Mouse (Mus musculus): ENCODE measurements around the gene Cks1b.

The Cks1b gene

DNA sequence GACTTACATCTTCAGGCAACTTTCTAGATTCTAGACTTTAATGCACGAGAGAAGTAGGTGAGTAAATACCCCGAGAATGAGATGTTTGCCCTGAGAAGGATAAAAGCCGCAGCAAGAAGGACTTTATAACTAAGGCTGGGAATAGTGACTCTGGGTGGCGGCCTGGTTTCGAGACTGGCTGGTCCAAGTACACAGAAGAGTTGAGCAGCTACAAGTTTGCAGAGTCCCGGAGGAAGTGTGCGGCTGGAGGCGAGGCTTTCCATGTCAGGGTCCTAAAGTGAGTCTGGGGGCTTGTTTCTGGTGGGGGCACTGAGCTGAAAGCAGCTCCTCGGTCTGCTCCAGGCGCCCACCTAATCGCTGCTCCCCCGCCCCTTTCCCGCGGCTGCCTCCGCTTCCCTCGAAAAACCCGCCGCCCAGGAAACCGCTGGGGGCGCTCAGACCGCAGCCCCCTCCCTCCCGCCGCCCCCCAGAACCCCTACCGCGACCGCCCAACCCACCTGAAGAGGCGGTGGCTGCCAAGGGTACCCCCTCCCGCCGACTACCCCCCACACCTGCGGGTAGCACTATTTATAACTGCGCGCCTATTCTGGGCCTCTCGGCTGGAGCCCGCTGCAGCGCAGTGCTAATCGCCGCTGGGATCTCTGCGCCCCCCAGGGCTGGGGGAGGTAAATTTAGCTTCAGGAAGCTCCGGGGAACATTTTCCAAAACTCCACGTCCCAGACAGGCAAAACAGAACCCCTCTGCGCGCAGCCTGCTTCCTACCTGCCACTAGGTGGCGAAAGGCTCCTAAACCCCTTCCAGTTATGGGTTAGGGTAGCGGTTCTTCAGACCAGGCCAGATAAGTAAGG is 22.2 kb downstream of the Cks1b start:
- DNase-seq (ENCODE audit: low read depth, low spot score): peak; percentile 91

DNA sequence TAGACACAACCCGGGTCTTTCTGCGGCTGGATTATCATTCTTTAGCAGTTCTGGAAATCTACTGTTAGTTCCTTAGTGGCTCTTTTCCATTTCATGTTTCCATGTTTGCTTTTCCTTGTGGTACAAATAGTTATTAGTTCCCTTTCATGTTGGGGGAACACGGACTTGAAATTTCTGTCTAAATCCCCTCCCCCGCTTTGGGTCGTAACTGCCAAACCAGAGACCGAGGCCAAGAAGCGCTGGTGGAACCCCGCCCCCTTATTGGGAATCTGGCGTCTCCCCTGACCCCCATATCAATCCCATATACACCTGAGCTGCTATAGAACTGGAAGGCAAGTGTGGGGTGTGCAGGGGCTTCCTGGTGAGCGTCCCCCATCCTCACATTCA is 22.8 kb downstream of the Cks1b start:
- no peak for DNase-seq (ENCODE audit: low read depth, low spot score)

DNA sequence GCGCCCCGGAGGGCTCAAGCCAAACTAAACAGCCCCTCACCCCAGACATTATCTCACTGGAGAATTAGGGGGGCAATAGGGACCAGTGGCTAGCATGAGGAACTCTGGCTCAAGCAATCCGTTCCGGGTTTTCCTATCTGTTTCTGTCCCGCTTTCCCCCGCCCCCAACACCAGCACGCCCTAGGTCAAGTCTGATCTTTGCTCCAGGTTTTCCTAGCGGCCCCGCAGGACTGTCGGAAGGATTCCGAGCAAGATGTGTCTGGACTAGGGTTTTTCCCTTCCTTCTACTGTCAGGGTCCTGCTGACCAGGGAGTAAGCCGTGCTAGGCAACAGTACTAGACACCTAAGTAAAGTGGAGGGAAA is 23.3 kb downstream of the Cks1b start:
- peak; percentile 95 for DNase-seq (ENCODE audit: low read depth, low spot score)

GRCm38 (mm10) chr3:89394006-89394893 is 23.9 kb downstream of the Cks1b start, which contains the start of gene Zbtb7b:
Gene Zbtb7b (minus strand): TSS chr3:89394776.
- DNase-seq (ENCODE audit: low read depth, low spot score): peak; percentile 82

- peak; percentile 98 for DNase-seq (ENCODE audit: low read depth, low spot score)
These were observed 24.6 kb downstream of the Cks1b start for GRCm38 (mm10) chr3:89393605-89394004.

- no peak for DNase-seq (ENCODE audit: low read depth, low spot score)
These were observed 25.3 kb downstream of the Cks1b start for GRCm38 (mm10) chr3:89392871-89393311.

DNA sequence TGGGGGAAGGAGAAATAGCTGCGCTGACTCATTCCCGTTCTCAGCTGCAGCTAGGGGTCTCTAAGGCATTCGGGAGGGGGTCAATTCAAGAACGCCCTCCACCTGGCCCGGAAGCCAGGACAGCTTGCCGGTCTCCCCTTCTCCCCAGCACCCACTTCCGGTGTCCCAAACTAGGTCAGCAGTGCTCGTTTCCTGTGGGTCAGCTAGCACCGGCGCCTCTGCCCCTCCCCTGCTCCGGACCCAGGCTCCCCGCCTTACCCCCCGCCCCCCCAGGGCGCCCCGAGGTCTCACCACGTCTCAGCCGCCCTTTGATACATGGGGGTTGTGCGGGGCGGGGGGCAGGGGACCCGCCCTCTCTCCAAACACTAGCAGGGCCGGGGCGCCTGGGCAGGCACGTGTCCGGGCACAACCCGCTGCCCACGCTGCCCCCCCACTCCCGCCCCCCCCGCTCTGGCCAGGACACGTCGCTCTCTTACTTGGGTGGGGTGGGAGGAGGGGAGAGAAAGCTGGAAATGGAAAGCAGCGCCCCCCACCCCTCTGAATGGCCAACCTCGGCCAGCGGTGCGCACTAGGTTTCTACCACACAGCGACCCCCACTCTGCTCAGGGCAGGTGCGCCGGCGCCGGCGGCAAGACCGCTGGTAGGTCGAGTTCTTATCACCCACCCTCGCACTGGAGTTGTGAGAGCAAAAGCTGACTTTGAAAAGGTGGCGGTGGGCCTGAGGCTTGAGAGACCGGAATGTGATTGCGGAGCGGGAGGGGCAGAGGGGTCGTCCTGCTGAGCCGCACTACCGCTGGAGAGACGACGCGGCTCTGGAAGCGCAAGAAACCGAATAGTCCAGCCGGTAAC is 26.3 kb downstream of the Cks1b start:
- DNase-seq (ENCODE audit: low read depth, low spot score): peak; percentile 68

GRCm38 (mm10) chr3:89390699-89391662 is 27.2 kb downstream of the Cks1b start:
- DNase-seq (ENCODE audit: low read depth, low spot score): no peak

GRCm38 (mm10) chr3:89390111-89390515 is 28.1 kb downstream of the Cks1b start:
- DNase-seq (ENCODE audit: low read depth, low spot score): no peak

DNA sequence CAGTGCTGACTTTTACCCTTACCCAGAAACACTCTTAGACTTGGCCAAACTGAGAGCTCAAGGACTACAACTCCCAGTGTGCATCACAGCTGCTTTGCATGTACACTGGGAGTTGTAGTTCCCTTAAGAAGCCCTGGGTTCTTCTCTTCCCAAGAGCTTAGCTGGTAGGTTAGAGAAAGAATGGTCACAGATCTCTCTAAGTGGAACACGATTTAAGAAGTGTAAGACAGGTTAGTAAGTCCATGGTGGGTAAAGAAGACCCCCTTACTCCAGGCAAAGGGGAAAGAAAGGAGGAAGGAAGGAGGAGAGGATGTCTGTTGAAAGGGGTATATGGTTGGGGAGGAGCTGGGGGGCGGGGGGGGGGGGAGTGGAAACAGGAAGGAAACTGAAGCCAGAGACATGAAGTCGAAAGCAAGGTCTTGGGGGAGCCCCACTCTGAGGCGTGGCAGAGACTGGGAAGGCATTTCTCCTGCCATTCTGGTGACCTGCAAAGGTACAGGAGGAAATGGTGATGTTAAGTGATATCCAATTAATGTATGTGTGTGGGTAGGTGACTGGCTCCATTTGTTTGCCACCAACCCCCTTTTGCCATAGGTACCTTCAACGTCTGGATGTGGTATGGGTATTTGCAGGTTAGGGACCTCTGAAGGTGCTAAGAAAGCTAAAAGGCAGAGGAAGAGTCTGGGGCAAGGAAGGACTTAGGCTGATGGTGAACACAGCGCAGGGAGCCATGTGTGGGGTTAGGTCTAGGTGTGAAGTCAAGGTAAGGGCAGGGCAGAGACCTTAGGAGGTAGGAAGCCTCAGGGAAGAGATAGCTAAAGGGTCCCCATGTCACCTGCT is 29.1 kb downstream of the Cks1b start:
- DNase-seq (ENCODE audit: low read depth, low spot score): peak; percentile 76

- DNase-seq (ENCODE audit: low read depth, low spot score): no peak
These were observed 29.9 kb downstream of the Cks1b start for GRCm38 (mm10) chr3:89388134-89388881.

- DNase-seq (ENCODE audit: low read depth, low spot score): no peak
These were observed 30.6 kb downstream of the Cks1b start for GRCm38 (mm10) chr3:89387632-89388031.

DNA sequence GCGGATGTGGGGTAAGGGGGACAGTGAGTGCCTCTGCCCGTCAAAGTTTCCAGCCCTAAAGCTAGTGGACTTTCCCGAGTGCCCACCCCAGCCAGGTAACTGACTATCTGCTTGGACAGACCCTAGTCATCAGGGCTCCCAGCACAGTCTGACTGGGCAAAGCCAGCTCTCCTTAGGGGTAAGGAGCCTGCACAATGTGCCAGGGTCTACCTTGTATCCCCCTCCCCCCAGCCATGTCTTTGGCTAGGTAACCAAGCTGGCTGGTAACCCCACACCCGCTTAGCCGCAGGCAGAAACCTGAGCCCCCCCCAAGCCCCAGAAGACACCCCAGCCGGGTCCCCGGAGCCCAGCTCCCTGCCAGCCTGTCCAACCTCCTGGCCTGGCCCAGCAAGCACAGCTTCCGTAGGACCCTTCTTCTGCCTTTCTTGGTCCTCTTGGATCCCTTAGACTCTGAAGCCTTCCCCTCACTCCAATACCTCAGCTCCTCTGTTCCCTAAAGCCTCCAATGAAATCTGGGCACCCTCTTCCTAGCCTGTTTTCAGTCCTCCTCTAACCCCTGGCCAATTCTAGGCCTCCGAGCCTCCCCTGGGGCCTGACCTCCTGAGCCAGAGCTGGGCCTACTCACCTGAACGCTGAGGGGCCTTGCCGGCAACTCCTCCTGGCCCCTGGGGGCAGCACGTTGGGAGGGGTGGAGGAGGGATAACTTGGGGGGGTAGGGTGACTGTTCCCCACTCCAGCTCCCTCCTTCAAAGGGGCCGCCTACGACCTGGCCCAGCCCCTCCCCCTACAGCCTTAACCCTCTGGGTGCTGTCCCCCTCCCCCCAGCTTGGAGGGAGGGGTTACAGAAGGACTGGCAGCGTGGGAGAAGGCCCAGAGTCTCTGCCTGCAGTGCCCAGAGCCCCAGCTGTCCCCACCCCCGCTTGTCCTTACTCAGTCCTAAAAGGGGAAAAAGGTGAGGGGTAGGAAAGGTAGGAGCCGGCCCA is 31.5 kb downstream of the Cks1b start:
- DNase-seq (ENCODE audit: low read depth, low spot score): no peak

GRCm38 (mm10) chr3:89385451-89385850 is 32.7 kb downstream of the Cks1b start:
- no peak for DNase-seq (ENCODE audit: low read depth, low spot score)

GRCm38 (mm10) chr3:89384331-89385076 is 33.7 kb downstream of the Cks1b start:
- DNase-seq (ENCODE audit: low read depth, low spot score): no peak

- no peak for DNase-seq (ENCODE audit: low read depth, low spot score)
These were observed 34.4 kb downstream of the Cks1b start for GRCm38 (mm10) chr3:89383651-89384255.

Data from ZHBTc4 (cell line).